Comparison of ENCODE assay signal across 29 mouse cellular contexts in the genomic region with DNA sequence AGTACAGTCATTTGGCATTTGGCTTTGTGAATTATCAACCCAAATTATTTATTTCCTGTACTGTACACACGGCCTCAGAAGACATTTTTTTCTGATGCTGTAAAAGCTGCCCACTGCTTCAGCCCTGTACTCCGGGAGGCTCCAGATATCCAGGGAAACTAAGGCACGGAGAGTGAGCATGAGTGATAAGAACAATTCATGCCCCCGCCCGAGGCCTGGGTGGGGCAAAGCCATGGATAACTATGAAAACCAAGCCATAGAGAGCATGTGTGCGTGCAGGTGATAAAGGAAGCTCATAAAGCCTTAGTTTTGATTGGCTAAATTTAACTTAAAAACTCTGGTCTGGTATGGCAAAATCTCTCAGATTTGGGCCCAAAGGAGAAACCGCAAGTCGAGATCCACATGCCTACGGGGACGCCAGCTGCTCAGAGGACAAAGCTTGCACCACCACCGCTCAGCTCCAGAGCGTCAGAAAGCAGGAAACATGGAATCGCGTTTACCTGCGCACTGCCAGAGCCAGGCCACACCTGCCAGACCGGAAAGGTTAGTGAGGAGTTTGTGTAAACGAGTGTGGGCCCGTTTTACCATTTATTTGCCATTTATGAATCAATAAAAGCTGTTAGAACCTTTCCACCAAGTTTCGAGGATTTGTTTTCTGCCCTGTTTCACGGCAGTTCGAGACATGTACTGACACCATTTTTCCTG.
DNase-seq lines count a peak whose midpoint lies in the region; ATAC-seq lines count a peak whose summit lies in the region.
"Had no signal": no experiment of that assay in that cellular context is flagged by ENCODE, and none has a peak within 500 bp of the region (broad histone marks: within the 10 kb centered on the region; RNA-seq: fewer than 3 reads in every experiment).

No protein-coding gene starts in this region.

- no peaks in the 10 kb centered on the region for H3K27me3 ChIP-seq in embryonic facial prominence, embryonic 14.5 days (replicated peaks; ENCODE audit: control insufficient read depth, insufficient read depth, low read length)
- no peaks in the 10 kb centered on the region for H3K27me3 ChIP-seq in embryonic facial prominence, embryonic 10.5 days (replicated peaks; ENCODE audit: low read depth, poor library complexity, severe bottlenecking)
- no peaks in the 10 kb centered on the region for H3K27me3 ChIP-seq in intestine, embryonic 16.5 days (replicated peaks; ENCODE audit: control insufficient read depth, insufficient read depth, low read length)
- H3K27me3 ChIP-seq: forebrain, embryonic 12.5 days; lung, embryonic 15.5 days; megakaryocyte, embryonic 14.5 days; neural tube, embryonic 15.5 days; Patski had no signal

- H3K4me2 ChIP-seq in embryonic facial prominence, embryonic 14.5 days (ENCODE audit: low read depth, low read length), result no peak overlapping the region
- H3K4me2 ChIP-seq in intestine, embryonic 16.5 days (ENCODE audit: low read depth, low read length), result peak overlapping the region; percentile 27
- H3K4me2 ChIP-seq: forebrain, embryonic 12.5 days; heart, embryonic 13.5 days; lung, embryonic 15.5 days; neural tube, embryonic 15.5 days had no signal

- no peak for ATAC-seq in embryonic facial prominence, embryonic 14.5 days (ENCODE audit: low read depth)
- ATAC-seq in intestine, embryonic 16.5 days, result peak; percentile 74; the same call in 1 of the 2 replicates
- ATAC-seq: CD4-positive, CD25-positive, alpha-beta regulatory T cell, adult 4 months; hindbrain, postnatal 0 days; Patski had no signal

- H3K36me3 ChIP-seq in embryonic facial prominence, embryonic 14.5 days (ENCODE audit: control insufficient read depth, insufficient read depth, low read length), result no peaks in the 10 kb centered on the region
- H3K36me3 ChIP-seq in embryonic facial prominence, embryonic 10.5 days (replicated peaks), result no peaks in the 10 kb centered on the region
- no peaks in the 10 kb centered on the region for H3K36me3 ChIP-seq in intestine, embryonic 16.5 days (ENCODE audit: control insufficient read depth, insufficient read depth, low read length)
- H3K36me3 ChIP-seq: forebrain, embryonic 12.5 days; heart, embryonic 13.5 days; lung, embryonic 15.5 days; neural tube, embryonic 15.5 days had no signal

- H3K4me3 ChIP-seq in embryonic facial prominence, embryonic 14.5 days (ENCODE audit: low read depth, low read length), result no peak overlapping the region
- no peak overlapping the region for H3K4me3 ChIP-seq in embryonic facial prominence, embryonic 10.5 days
- H3K4me3 ChIP-seq in intestine, embryonic 16.5 days (ENCODE audit: low read length), result no peak overlapping the region
- H3K4me3 ChIP-seq: forebrain, embryonic 12.5 days; gastrocnemius, adult 2 months; heart, embryonic 13.5 days; layer of hippocampus, adult 2 months; lung, embryonic 15.5 days; megakaryocyte, embryonic 14.5 days; neural tube, embryonic 15.5 days had no signal

- no peak overlapping the region for H3K27ac ChIP-seq in embryonic facial prominence, embryonic 14.5 days (replicated peaks; ENCODE audit: low read depth, low read length)
- no peak overlapping the region for H3K27ac ChIP-seq in embryonic facial prominence, embryonic 10.5 days (replicated peaks)
- no peak overlapping the region for H3K27ac ChIP-seq in intestine, embryonic 16.5 days (ENCODE audit: low read length)
- H3K27ac ChIP-seq: forebrain, embryonic 12.5 days; gastrocnemius, adult 2 months; heart, embryonic 13.5 days; hindbrain, postnatal 0 days; layer of hippocampus, adult 2 months; lung, embryonic 15.5 days; neural tube, embryonic 15.5 days had no signal

- DNase-seq in embryonic facial prominence, embryonic 14.5 days (ENCODE audit: low spot score), result peak; percentile 18
- no peak for DNase-seq in embryonic facial prominence, embryonic 10.5 days (ENCODE audit: low spot score)
- peak; percentile 5 for DNase-seq in lung, postnatal 36 days
- no peak for DNase-seq in lung, postnatal 25 days (ENCODE audit: low spot score)
- peak; percentile 38 to 49 for DNase-seq in urinary bladder, postnatal 36 days (ENCODE audit: low spot score in 2 of 2)
- DNase-seq in gastrocnemius, postnatal 10 days, result no peak
- DNase-seq in heart, adult 8-10 months (ENCODE audit: low spot score), result no peak
- DNase-seq: adrenal gland, postnatal 14 days; cerebellum, postnatal 25 days; embryo, embryonic 11 days; gastrocnemius, adult 2 months; heart, adult 11 months; heart, postnatal 36 days; kidney, adult 2 months; kidney, postnatal 10 days; layer of hippocampus, postnatal 36 days; midbrain, embryonic 14.5 days; right cerebral cortex, postnatal 14 days; thymus, postnatal 14 days had no signal

- H3K9me3 ChIP-seq in embryonic facial prominence, embryonic 14.5 days (ENCODE audit: control insufficient read depth, low read length), result no peaks in the 10 kb centered on the region
- no peaks in the 10 kb centered on the region for H3K9me3 ChIP-seq in embryonic facial prominence, embryonic 10.5 days
- H3K9me3 ChIP-seq in intestine, embryonic 16.5 days (ENCODE audit: control insufficient read depth, low read length), result no peaks in the 10 kb centered on the region
- H3K9me3 ChIP-seq: forebrain, embryonic 12.5 days; heart, embryonic 13.5 days; lung, embryonic 15.5 days; neural tube, embryonic 15.5 days had no signal

- no peaks in the 10 kb centered on the region for H3K4me1 ChIP-seq in embryonic facial prominence, embryonic 14.5 days (ENCODE audit: control insufficient read depth, insufficient read depth, low read length)
- peaks cover 6% of the 10 kb centered on the region; the same call in 1 of the 2 replicates for H3K4me1 ChIP-seq in embryonic facial prominence, embryonic 10.5 days
- H3K4me1 ChIP-seq in intestine, embryonic 16.5 days (ENCODE audit: control insufficient read depth, insufficient read depth, low read length), result no peaks in the 10 kb centered on the region
- H3K4me1 ChIP-seq: heart, embryonic 13.5 days; lung, embryonic 15.5 days; megakaryocyte, embryonic 14.5 days; neural tube, embryonic 15.5 days had no signal

- H3K9ac ChIP-seq in embryonic facial prominence, embryonic 14.5 days (ENCODE audit: low read depth, low read length), result no peak overlapping the region
- H3K9ac ChIP-seq in intestine, embryonic 16.5 days (ENCODE audit: low read depth, low read length), result no peak overlapping the region
- H3K9ac ChIP-seq: forebrain, embryonic 12.5 days; heart, embryonic 13.5 days; lung, embryonic 15.5 days; neural tube, embryonic 15.5 days had no signal

- WGBS in embryonic facial prominence, embryonic 14.5 days, result 83% methylated on average over 21 of the region's 21 CpGs
- 90% methylated on average over 21 of the region's 21 CpGs for WGBS in embryonic facial prominence, embryonic 10.5 days
- WGBS in intestine, embryonic 16.5 days, result 63% methylated on average over 21 of the region's 21 CpGs

Comparison
In these comparisons a context has a peak if more than half of its experiments do, and no peak if none do; other contexts are left out.
1. DNase-seq: peak in embryonic facial prominence, embryonic 14.5 days (single experiment), lung, postnatal 36 days (single experiment) and urinary bladder, postnatal 36 days (2 of 2); none in embryonic facial prominence, embryonic 10.5 days (single experiment), lung, postnatal 25 days (single experiment), gastrocnemius, postnatal 10 days (single experiment) and heart, adult 8-10 months (single experiment).